ENCODE assay signal across 8 mouse cellular contexts in genomic region chr13:17803331-17804057, GRCm38 (mm10). TPM values are rescaled to one million over a fixed set of nuclear protein-coding genes. Genes with fewer than 3 reads are reported as not detected.
DNase-seq lines count a peak whose midpoint lies in the region; ATAC-seq lines count a peak whose summit lies in the region.

No protein-coding gene starts in this region.

- WGBS in hindbrain, embryonic 12.5 days: under 1% methylated on average over 77 of the region's 85 CpGs

- peak overlapping the region; percentile 79 for H3K4me2 ChIP-seq in hindbrain, embryonic 12.5 days (replicated peaks)

- H3K36me3 ChIP-seq in hindbrain, embryonic 12.5 days: no peaks in the 10 kb centered on the region

- no peaks in the 10 kb centered on the region for H3K27me3 ChIP-seq in hindbrain, embryonic 12.5 days

- DNase-seq in Muller cell, postnatal 12 days (ENCODE audit: inconsistent ontology term): peak; percentile 78
- peak; percentile 76 for DNase-seq in cerebellum, adult 9-11 months
- peak; percentile 55 to 72 for DNase-seq in frontal cortex, postnatal 10 days (ENCODE audit: low spot score in 2 of 2)
- DNase-seq in layer of hippocampus, postnatal 25 days (ENCODE audit: extremely low spot score in 1 of 2, low spot score in 1 of 2): peak; percentile 51 to 55
- peak; percentile 78 for DNase-seq in lung, postnatal 14 days
- peak; percentile 79 for DNase-seq in ovary, postnatal 36 days (ENCODE audit: low spot score)
- peak; percentile 82 for DNase-seq in thymus, postnatal 14 days

- no peaks in the 10 kb centered on the region for H3K9me3 ChIP-seq in hindbrain, embryonic 12.5 days (replicated peaks)

- H3K9ac ChIP-seq in hindbrain, embryonic 12.5 days: peak overlapping the region; percentile 99

- peak overlapping the region; percentile 96 for H3K27ac ChIP-seq in hindbrain, embryonic 12.5 days

- peak; percentile 32 for ATAC-seq in hindbrain, embryonic 12.5 days (ENCODE audit: low FRiP score)

- H3K4me3 ChIP-seq in hindbrain, embryonic 12.5 days: peak overlapping the region; percentile 100

- H3K4me1 ChIP-seq in hindbrain, embryonic 12.5 days: peaks cover 11% of the 10 kb centered on the region

RNA-seq across cellular contexts. Expression of gene Cdk13, which starts 1.4 kb away (rescaled TPM):
- 20.8 and 22.8 TPM in 2 replicates for polyA plus RNA-seq in hindbrain, embryonic 12.5 days (2016; fragmentation: Nextera tagmentation; extraction: Ambion mirVana)
- 10 to 100 TPM; 50.0 to 67.5 TPM for total RNA-seq in layer of hippocampus, postnatal 25 days (2021)

Comparison
In these comparisons a context has a peak if more than half of its experiments do, and no peak if none do; other contexts are left out.
1. Peak in every context shown above with its lines: DNase-seq, ATAC-seq, H3K4me3 ChIP-seq and H3K27ac ChIP-seq.